Mouse (Mus musculus): ENCODE measurements at regions not wholly inside any gene's neighbourhood (a gene's known extent, or its start where the extent isn't known, plus 50 kb on each side); places are given as distances from the start of the nearest gene placed in this dataset.
A peak's percentile ranks its signal among the peaks of the same experiment; 100 is the strongest.

DNA sequence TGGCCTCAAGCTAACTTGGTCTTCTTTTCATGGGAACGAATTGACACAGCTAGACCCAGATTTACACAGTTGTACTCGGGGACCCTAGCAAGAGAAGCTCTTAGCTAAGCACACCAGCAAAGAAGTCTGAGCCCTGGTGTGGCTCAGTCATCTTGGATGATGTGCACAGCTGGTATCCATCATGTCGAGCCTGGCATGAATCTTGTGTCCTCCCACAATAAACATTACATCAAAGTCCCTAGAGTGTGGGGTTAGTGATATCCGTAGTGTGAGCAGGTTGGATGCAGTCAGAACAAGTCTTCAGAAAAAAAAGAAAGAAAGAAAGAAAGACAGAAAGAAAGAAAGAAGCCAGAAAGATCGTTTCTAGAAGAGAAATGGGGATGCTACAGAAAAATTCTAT is 52.1 kb upstream of the Hmcn1 start:
- Histone ChIP-seq H3K4me2 (ENCODE audit: low read depth, low read length, severe bottlenecking) (no peak overlapping the region), H3K27ac (ENCODE audit: low read depth, low read length) (no peak overlapping the region), H3K4me1 (replicated peaks; ENCODE audit: control insufficient read depth, insufficient read depth, low read length) (no peaks in the 10 kb centered on the region), H3K9ac (ENCODE audit: low read length) (no peak overlapping the region), H3K27me3 (ENCODE audit: control insufficient read depth, insufficient read depth, low read length) (no peaks in the 10 kb centered on the region), H3K4me3 (ENCODE audit: low read depth, low read length) (no peak overlapping the region), H3K9me3 (ENCODE audit: control insufficient read depth, low read length) (no peaks in the 10 kb centered on the region), H3K36me3 (ENCODE audit: control insufficient read depth, insufficient read depth, low read length) (no peaks in the 10 kb centered on the region)
- no peak for ATAC-seq (replicated peaks; ENCODE audit: low FRiP score)
- WGBS = 71% methylated on average over 5 of the region's 5 CpGs
- DNase-seq (ENCODE audit: low spot score) = peak; percentile 20

DNA sequence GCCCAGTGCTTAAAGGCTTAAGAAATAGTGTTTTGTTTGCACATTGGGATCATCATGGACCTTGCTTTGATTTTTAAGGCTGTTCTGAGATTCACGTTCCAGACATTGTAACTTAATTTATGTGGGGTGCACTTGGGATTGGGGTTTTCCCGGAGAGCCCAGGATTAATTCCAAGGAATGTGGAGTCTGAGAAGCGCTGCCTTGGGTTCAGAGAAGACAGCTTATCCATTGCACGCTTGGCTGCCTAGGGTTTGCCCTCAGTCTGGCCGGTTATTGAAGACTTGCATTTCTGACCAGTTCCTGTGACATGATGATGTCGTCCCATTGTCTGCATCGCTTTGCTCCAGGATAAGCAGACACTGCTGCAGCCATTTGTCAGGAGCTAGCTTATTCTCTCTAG is 53.4 kb upstream of the Hmcn1 start:
- no peaks in the 10 kb centered on the region for H3K4me1 ChIP-seq (replicated peaks; ENCODE audit: control insufficient read depth, insufficient read depth, low read length)
- 26% methylated on average over 7 of the region's 7 CpGs for WGBS
- H3K27ac ChIP-seq (ENCODE audit: low read depth, low read length) = no peak overlapping the region
- DNase-seq (ENCODE audit: low spot score) (peak; percentile 47), ATAC-seq (replicated peaks; ENCODE audit: low FRiP score) (no peak)
- no peaks in the 10 kb centered on the region for H3K9me3 ChIP-seq (ENCODE audit: control insufficient read depth, low read length)
- H3K9ac ChIP-seq (ENCODE audit: low read length) = no peak overlapping the region
- no peak overlapping the region for H3K4me3 ChIP-seq (ENCODE audit: low read depth, low read length)
- no peaks in the 10 kb centered on the region for H3K36me3 ChIP-seq (ENCODE audit: control insufficient read depth, insufficient read depth, low read length)
- no peaks in the 10 kb centered on the region for H3K27me3 ChIP-seq (ENCODE audit: control insufficient read depth, insufficient read depth, low read length)
- H3K4me2 ChIP-seq (ENCODE audit: low read depth, low read length, severe bottlenecking) = no peak overlapping the region

GRCm38 (mm10) chr1:151049726-151050506 is 56.7 kb upstream of the Hmcn1 start:
- no peaks in the 10 kb centered on the region for H3K27me3 ChIP-seq (ENCODE audit: control insufficient read depth, insufficient read depth, low read length)
- H3K4me2 ChIP-seq (ENCODE audit: low read depth, low read length, severe bottlenecking) = no peak overlapping the region
- H3K4me3 ChIP-seq (ENCODE audit: low read depth, low read length) = no peak overlapping the region
- no peak overlapping the region for H3K27ac ChIP-seq (ENCODE audit: low read depth, low read length)
- peak; percentile 46 for DNase-seq (ENCODE audit: low spot score)
- 88% methylated on average over 19 of the region's 19 CpGs for WGBS
- H3K9ac ChIP-seq (ENCODE audit: low read length) = no peak overlapping the region
- H3K4me1 ChIP-seq (replicated peaks; ENCODE audit: control insufficient read depth, insufficient read depth, low read length) = no peaks in the 10 kb centered on the region
- no peaks in the 10 kb centered on the region for H3K9me3 ChIP-seq (ENCODE audit: control insufficient read depth, low read length)
- H3K36me3 ChIP-seq (ENCODE audit: control insufficient read depth, insufficient read depth, low read length) = no peaks in the 10 kb centered on the region
- ATAC-seq (replicated peaks; ENCODE audit: low FRiP score) = no peak

DNA sequence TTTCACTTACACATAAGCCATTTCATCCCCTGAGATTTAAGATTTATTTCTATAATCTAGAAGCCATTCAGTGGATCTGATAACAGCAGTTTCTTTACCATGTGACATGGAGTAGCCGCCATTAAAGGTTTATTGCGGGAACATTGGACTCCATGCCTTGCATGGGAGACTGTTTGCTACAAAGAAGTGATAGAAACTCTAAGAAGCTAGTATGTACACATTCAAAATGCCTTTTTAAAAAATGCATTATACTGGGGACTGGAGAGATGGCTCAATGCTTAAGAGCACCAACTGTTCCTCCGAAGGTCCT is 57.2 kb upstream of the Hmcn1 start:
- ATAC-seq (replicated peaks; ENCODE audit: low FRiP score) (no peak), DNase-seq (ENCODE audit: low spot score) (no peak)
- 96% methylated on average over 3 of the region's 3 CpGs for WGBS
- Histone ChIP-seq H3K36me3 (ENCODE audit: control insufficient read depth, insufficient read depth, low read length) (no peaks in the 10 kb centered on the region), H3K27me3 (ENCODE audit: control insufficient read depth, insufficient read depth, low read length) (no peaks in the 10 kb centered on the region), H3K9ac (ENCODE audit: low read length) (no peak overlapping the region), H3K4me3 (ENCODE audit: low read depth, low read length) (no peak overlapping the region), H3K9me3 (ENCODE audit: control insufficient read depth, low read length) (no peaks in the 10 kb centered on the region), H3K4me2 (ENCODE audit: low read depth, low read length, severe bottlenecking) (no peak overlapping the region), H3K27ac (ENCODE audit: low read depth, low read length) (no peak overlapping the region), H3K4me1 (replicated peaks; ENCODE audit: control insufficient read depth, insufficient read depth, low read length) (no peaks in the 10 kb centered on the region)

- H3K4me3 ChIP-seq (ENCODE audit: low read depth, low read length) = no peak overlapping the region
- no peaks in the 10 kb centered on the region for H3K9me3 ChIP-seq (ENCODE audit: control insufficient read depth, low read length)
- H3K36me3 ChIP-seq (ENCODE audit: control insufficient read depth, insufficient read depth, low read length) = no peaks in the 10 kb centered on the region
- no peaks in the 10 kb centered on the region for H3K27me3 ChIP-seq (ENCODE audit: control insufficient read depth, insufficient read depth, low read length)
- DNase-seq (ENCODE audit: low spot score) (peak; percentile 42), ATAC-seq (replicated peaks; ENCODE audit: low FRiP score) (no peak)
- no peaks in the 10 kb centered on the region for H3K4me1 ChIP-seq (replicated peaks; ENCODE audit: control insufficient read depth, insufficient read depth, low read length)
- H3K9ac ChIP-seq (ENCODE audit: low read length) = no peak overlapping the region
- no peak overlapping the region for H3K4me2 ChIP-seq (ENCODE audit: low read depth, low read length, severe bottlenecking)
- no peak overlapping the region for H3K27ac ChIP-seq (ENCODE audit: low read depth, low read length)
- WGBS = 48% methylated on average over 5 of the region's 5 CpGs
These were observed 60.0 kb upstream of the Hmcn1 start for GRCm38 (mm10) chr1:151053268-151053667.

DNA sequence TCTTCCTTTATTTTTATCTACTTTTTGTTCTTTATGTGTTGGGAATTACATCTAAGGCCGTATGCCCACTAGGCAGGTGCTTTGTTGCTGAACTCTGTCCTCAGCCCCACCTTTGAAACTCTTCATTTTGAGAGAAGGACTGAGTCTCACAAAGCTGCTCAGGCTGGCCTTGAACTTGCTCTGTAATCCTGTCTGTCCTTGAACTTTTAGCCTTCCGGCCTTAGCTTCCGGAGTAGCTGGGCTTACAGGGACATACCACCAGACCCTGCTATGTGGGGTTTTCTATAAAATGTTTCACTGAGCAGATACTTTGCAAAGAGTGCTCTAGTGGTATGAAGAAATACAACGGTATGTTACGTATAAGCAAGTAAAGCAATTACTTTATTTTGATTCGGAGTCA is 62.2 kb upstream of the Hmcn1 start:
- Histone ChIP-seq H3K4me2 (ENCODE audit: low read depth, low read length, severe bottlenecking) (no peak overlapping the region), H3K36me3 (ENCODE audit: control insufficient read depth, insufficient read depth, low read length) (no peaks in the 10 kb centered on the region), H3K9ac (ENCODE audit: low read length) (no peak overlapping the region), H3K27ac (ENCODE audit: low read depth, low read length) (no peak overlapping the region), H3K9me3 (ENCODE audit: control insufficient read depth, low read length) (no peaks in the 10 kb centered on the region), H3K4me1 (replicated peaks; ENCODE audit: control insufficient read depth, insufficient read depth, low read length) (no peaks in the 10 kb centered on the region), H3K27me3 (ENCODE audit: control insufficient read depth, insufficient read depth, low read length) (no peaks in the 10 kb centered on the region), H3K4me3 (ENCODE audit: low read depth, low read length) (no peak overlapping the region)
- 92% methylated on average over 6 of the region's 6 CpGs for WGBS
- DNase-seq (ENCODE audit: low spot score) = peak; percentile 33
- no peak for ATAC-seq (replicated peaks; ENCODE audit: low FRiP score)

DNA sequence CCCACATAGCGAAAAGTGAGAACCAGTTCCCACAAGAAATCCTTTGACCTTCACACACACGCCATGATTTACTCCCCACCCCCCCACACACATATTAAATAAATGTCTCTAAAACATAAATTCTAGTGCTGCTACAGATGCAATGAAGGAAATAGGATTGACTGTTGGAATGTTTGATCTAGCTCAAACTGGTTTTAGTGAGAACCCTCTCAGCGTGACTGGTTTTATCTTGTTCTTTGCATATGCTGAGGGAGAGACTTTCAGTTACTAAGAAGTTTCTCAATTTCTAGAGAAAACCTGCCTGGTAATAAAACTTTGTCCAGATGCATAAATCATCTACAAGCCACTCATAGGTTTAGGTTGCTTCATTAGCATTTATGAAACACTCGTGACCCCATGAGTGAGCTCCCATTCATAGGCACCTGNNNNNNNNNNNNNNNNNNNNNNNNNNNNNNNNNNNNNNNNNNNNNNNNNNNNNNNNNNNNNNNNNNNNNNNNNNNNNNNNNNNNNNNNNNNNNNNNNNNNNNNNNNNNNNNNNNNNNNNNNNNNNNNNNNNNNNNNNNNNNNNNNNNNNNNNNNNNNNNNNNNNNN is 66.4 kb upstream of the Hmcn1 start:
- Histone ChIP-seq H3K27me3 (ENCODE audit: control insufficient read depth, insufficient read depth, low read length) (no peaks in the 10 kb centered on the region), H3K4me1 (replicated peaks; ENCODE audit: control insufficient read depth, insufficient read depth, low read length) (no peaks in the 10 kb centered on the region), H3K4me3 (ENCODE audit: low read depth, low read length) (no peak overlapping the region), H3K27ac (ENCODE audit: low read depth, low read length) (no peak overlapping the region), H3K9me3 (ENCODE audit: control insufficient read depth, low read length) (no peaks in the 10 kb centered on the region), H3K9ac (ENCODE audit: low read length) (no peak overlapping the region), H3K4me2 (ENCODE audit: low read depth, low read length, severe bottlenecking) (no peak overlapping the region), H3K36me3 (ENCODE audit: control insufficient read depth, insufficient read depth, low read length) (no peaks in the 10 kb centered on the region)
- ATAC-seq (replicated peaks; ENCODE audit: low FRiP score) (no peak), DNase-seq (ENCODE audit: low spot score) (no peak)
- WGBS = 91% methylated on average over 4 of the region's 4 CpGs

DNA sequence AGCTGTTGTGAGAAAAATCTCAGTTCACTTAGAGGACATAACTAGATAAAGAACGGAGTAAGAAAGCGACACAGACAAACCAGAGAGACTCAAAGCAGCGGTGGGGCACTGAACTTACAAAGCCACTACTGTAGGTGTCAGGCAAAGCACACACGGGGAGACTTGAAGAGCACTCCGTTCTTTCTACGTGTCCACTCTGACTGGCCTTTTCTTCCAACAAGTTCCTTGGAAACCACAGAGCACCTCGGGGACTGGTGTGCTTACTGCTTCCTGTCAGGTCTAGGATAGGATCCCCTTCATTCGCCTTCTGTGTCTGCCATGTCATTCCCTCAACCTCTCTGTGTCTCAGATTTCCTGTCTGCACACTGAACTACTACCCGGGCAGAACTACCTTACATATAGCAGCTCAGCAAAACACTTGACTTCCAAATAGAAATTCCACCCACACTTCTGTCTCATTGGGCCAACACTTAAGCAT is 71.9 kb upstream of the Hmcn1 start:
- no peaks in the 10 kb centered on the region for H3K4me1 ChIP-seq (replicated peaks; ENCODE audit: control insufficient read depth, insufficient read depth, low read length)
- 81% methylated on average over 9 of the region's 9 CpGs for WGBS
- H3K4me2 ChIP-seq (ENCODE audit: low read depth, low read length, severe bottlenecking) = no peak overlapping the region
- DNase-seq (ENCODE audit: low spot score) (no peak), ATAC-seq (replicated peaks; ENCODE audit: low FRiP score) (no peak)
- no peak overlapping the region for H3K4me3 ChIP-seq (ENCODE audit: low read depth, low read length)
- H3K27ac ChIP-seq (ENCODE audit: low read depth, low read length) = no peak overlapping the region
- H3K36me3 ChIP-seq (ENCODE audit: control insufficient read depth, insufficient read depth, low read length) = no peaks in the 10 kb centered on the region
- no peak overlapping the region for H3K9ac ChIP-seq (ENCODE audit: low read length)
- no peaks in the 10 kb centered on the region; the same call in 1 of the 2 replicates for H3K9me3 ChIP-seq (ENCODE audit: control insufficient read depth, low read length)
- no peaks in the 10 kb centered on the region for H3K27me3 ChIP-seq (ENCODE audit: control insufficient read depth, insufficient read depth, low read length)
